Mouse (Mus musculus) retina, postnatal 7 days (tissue): ENCODE results near the gene Ctla4.

ENCODE experiments used
- DNase-seq: peaks from one replicate; pipeline ENCODE4 v3.0.0-alpha.2; 2012; ENCODE audit warnings: low read depth, low spot score

Ctla4 gene

DNA sequence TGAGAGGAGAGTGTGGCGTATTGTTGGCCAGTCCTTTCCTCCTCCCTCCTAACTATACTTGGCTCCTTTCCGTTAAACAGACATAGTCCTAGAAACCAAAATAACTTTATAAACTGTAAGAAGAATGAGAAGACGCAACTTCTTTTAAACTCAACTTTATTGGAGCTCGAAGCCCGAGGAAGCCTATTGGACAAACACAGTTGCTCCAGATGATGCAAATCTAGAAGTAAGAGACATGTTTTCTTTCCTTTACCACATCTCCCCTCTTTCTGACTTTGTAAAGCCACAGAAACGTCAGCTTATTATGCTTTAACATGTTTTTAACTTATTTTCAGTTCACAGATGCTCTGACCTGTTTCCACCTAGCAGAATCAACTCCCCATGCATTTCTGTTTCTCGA is at the start of gene Ctla4:
TSS of gene Ctla4 (plus strand) at position 20 of the 400 bp plus-strand sequence.
- no peak for DNase-seq

DNA sequence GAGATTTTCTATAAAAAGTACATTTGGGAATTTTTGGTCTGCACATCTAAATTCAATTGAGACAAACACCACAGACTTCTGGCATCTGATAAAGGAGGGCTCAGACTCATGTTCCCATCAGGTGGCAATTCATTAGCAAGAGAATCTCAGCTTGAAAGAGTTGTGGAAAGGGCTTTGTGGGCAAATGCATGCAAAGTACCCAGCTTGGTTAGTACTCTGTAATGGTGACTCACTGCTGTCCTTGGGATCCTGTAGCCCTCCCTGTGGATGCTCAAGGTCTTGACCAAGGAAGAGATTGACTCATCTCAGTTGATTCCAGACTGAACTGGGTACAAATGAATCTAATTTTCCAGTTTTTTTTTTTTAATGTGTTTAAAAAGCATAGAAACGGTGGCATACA is 47.6 kb upstream of the Ctla4 start:
- no peak for DNase-seq

DNA sequence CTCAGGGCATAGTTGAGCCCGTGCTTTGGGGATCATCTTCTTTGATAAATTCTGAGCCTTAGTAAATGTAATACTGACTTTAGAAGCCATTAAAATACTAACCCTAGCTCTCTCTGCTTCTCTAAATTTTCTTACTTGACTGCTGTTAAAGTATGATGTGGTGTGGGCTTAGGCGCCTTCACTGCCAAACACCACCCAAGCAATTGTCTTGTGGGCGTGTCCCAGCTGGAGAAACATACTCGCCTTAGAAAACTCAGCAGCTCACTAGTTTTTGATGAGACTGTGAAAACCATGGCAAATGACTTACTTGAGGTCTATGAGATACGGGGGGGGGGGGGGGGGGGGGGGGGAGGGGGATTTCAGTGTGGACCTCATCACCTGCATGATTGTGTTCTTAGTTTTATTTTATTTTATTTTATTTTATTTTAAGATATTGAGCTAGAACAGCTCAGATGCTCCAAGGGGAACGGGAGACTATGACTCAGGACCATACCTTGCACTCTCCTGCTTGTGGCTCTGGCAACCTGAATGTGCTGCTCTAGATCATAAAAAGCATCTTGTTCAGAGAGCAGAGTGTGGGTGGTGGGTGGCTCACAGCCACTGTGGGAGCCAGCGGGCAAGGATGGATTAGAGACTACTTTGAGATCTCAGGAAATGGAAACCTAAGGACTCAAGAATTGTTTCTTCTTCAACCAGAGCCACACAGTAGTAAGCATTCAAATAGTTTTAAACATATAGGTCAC is 41.3 kb upstream of the Ctla4 start:
- DNase-seq: no peak

DNA sequence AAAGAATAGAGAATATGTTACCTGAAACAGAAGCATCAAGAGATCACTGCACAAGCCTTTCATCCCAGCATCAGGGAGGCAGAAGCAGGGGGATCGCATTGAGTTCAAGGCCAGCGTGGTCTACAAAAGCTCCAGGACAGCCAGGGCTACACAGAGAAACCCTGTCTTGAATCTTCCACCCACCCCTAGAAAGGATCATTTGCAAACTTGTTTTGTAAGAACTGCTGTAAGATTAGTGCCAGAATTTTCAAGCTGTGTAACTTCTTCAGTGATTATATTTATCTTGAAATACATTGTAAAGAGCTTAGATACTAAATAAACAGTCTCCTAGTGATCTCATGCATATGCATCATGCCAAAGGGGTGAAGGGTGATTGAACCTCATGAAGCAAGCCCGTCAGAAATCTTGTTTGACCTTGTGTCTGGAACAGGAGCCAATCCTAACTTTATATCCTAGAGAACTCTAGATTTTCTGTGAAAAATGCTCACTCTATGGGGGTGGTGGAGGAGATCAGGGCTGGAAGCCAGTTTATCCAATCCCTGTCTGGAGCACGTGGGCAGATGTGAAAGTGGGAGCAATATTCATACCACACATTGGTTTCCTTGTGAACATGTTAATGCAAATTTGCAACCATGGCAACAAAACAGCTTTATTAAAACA is 40.1 kb upstream of the Ctla4 start:
- no peak for DNase-seq

DNA sequence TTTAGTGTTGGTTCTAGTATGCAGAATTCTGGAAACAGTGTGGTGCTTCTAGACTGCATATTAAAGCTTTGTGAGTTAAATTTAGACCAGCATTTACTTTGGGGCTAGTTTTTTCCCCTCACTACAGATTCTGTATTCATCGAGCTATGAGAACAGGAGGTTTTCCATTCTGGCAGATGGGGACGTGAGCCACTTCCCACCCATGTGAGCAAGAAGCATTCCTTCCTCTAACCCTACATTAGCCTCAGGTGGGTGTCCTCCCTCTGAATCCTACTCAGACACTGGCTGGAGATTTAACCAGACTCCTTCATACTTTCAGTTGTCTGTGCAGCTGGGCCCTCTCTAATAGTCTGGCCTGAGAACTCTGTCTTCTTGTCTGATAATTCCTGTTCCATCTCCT is 37.7 kb upstream of the Ctla4 start:
- no peak for DNase-seq

DNA sequence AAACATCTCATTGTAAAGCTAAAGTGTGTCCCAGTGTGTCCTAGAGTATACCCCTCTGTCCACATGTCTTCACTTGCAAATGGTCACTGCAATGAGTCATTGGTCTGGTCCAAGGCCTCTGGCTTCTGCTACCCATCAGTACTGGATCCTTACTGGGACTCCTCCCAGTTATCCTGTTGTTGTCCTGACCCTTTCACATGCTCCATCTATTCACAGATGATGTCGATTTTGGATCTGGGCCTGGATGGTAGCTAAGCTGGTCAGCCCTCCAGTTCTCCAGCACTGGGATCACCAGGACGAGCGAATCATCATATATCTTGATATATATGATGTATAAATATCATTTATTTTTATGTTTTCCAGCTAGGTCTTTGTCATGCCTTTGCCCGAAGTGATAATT is 37.0 kb upstream of the Ctla4 start:
- no peak for DNase-seq

DNA sequence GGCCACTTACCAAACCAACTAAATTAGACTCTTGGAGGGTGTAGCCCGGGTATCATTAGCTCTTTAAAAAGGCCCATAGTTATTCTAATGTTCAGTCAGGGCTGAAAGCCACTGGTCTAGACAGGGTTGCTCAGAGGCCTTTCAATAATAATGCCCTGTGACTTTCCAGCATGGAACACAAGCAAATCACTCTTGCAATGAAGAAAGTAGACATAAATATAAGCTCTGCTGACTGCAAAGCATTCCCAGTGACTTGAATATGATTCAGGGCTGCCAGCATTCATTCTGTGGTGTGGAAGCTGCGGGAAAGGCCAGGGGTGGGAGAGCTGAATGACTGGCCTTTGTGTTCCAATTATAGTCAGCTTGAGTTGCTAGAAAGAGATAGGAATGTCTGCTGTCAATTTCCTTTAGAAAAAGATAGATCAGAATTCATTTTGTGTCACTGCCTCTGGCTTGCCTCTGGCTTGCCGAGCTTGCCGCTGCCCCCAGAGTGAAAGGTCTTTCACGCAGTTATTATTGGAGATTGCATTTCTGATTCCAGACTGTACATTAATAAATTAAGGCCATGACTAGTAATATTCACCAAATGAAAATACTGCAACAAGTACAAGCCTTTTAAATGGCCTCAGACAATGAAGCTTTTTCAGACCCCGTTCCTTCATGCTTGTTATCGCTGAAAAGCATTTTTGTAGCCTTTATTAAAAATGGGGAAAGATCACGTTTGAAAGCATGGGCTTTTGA is 35.6 kb upstream of the Ctla4 start:
- DNase-seq: no peak

DNA sequence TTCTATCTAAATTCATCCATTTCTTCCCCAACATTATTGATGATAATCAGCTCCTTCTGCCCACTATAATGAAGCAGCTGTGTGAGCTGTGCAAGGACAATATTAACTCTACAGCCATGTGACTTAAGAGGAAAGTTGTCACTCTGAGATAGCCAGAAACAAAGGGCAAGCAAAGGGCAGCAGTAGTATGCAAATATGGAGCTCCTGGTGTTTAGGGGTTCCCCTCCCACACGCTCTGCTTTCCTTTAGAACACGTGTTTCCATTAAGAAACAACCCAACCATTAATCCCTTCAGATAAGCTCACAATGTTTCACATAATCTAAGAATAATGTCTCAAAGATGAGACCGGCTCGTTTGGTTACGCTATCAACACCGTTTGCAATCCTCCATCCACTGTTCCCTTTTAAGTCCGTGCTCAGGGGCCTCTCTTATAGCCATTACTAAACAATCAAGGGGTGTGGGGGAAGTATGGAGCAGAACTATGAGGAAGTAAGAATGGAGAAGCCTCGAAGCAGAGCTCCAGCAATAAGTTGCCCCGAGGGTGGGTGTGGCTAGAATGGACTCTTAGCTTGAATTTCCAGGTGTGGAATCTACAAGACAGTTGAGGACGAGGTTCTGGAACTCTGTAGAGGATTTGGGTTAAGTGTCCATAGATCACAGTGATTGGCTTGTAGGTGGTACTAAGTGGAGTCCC is 34.6 kb upstream of the Ctla4 start:
- no peak for DNase-seq

DNA sequence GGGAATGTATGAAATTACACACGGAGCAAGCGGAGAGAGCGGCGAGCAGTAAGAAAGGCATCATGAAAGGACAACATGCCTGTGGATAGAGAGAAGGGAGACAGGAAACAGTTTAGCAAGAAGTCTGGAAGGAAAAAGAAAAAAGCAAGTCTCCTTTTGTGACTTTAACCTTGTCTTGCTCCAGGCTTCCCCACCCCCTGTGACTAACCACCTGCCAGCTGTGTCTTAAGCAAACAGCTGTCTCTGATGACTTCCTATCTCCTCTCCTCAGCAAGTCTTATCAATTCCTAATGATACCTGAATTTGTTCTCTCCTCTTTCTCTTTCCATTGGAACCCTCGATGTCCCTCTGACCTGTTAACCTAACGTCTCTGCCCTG is 34.0 kb upstream of the Ctla4 start:
- DNase-seq: no peak

DNA sequence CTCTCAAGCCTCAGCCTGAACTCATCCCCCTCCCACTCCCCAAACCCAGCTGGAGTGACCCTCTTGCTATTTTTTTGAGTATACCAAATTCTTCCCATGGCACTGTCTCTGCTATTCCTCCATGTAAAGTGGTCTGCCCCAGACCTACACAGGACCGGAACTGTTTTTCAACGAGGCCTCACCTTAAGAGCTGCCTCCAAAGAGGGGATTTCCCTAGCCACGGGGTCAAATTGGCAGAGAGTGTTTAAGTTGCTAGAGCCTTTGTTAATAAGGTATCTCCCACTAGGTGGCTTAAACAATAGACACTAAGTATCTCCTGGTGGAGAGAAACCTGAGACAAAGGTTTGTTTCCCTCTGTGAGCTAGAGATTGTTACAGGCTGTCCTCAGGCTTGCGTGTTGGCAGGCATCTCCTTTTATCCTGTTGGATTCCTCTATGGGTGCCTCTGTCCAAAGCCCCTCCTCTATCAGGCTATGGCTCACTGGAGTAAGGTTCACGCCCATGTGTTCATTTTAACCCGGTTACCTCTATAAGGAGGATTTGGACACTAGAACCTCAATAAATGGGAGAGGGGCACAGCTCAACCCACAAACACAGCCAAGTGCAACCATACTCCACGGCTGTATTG is 33.4 kb upstream of the Ctla4 start:
- DNase-seq: no peak

DNA sequence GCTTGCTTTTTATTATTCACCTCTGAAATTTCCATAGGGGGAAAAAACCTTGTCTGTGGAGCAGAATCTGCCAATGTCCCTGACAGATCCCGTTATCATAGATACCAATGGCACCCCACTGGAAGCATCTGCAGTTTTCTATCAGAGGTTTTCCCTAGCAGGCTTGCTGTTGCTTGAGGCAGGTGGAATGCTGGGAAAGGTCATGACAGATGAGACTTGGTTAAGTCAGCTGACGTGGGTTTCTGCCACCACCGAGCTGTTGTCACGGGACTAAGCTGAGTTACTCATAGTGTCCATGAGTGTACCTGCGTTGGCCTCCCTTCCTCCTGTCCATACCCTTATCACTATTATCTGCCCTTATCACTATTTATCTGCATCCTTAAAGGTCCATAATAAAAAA is 32.8 kb upstream of the Ctla4 start:
- no peak for DNase-seq

DNA sequence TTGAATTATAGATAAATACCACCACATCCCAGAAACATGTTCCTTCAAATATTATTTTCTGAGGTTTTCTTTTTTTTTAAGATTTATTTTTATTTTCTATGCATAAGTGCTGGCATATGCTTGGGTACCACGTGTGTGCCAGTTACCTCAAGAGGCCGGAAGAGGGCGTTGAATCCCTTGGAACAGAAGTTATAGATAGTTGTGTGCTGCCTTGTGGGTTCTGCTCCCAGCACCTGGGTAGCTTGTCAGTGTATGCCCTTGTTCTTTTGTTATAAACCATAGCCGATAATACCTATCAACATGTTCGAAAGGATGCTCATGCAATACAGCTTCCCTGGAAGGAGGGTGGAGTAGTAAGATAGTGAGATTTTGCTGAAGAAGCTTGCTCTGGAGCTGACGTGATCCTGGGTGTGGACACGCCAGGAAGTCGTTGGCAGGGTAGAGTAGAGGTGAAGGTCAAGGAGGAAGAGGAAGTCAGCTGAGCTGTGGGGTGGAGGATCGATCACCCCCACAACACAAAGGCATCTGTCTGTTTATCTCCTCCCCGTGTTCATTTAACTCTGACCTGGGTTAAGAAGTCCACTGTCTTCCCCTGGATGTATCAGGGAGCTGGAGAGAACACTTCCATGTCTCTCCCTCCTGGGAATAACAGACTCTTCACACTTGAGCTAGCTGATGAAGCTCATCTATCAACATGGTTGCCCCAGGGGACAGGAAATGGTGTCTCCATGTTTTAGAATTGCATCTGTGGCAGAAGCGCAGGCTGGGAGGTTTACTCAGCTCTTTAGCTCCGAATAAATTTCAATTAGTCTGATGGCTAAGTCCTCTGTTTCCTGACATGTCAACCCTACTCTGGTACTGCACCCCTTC is 29.2 kb upstream of the Ctla4 start:
- DNase-seq: no peak

DNA sequence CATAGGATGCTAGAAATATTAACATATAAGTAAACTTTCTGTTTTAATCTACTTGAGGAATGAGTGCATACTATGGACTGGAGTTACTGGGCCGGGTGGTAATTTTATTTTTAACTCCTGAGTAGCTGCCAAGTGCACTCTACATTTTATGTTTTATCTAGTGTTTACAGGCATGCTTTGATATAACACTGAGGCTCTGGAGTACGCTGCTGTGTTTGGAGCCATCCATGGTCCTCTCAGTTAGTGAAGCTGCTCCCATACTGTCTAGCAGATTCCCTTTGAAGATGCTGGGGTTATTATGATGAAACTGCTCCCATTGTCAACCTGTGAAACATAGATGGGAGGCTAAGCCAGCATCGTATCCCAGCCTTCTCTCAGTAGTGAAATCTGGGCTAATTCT is 27.6 kb upstream of the Ctla4 start:
- no peak for DNase-seq

DNA sequence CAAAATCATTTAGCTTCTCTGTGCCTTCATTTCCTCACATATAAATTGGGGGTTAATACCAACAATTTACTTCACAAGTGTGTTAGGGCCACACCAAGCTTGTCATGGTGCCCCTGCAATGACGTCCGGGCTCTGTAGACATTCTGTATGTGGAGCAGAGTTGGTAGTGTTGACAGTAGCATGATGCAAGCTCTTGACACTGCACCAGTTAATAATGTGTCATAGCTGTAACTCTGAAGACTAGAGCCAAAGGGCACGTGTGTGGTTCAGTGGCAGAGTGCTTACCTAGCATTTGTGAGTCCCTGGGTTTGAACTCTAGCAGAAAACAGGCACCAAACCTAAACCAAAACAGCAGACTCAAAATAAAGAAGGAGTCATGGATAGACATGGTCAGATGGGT is 27.0 kb upstream of the Ctla4 start:
- DNase-seq: no peak

DNA sequence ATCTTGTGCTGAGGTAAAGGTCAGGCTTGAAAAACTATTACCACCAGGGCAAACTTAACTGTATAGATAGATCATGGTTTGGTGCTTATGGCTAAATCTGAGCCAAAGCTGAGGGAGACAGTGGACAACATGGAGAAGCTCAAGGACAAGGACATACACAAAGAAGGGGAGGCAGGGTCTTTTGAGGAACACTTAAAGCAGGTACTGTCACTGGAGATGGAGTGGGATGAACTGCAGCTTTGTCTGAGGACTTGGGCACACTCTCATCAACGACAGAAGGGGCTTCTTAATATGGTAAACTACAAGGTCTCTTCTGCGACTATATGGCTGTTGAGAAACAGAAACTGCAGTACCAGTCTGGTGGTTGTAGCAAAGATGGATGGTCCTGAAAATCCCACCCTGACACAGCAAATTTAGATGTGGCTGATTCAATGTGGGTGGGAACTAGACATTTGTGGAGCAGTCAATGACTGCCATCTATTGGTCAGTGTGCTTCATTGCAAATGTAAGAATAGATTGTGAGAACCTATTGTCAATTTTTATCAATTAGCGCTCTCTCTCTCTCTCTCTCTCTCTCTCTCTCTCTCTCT is 26.3 kb upstream of the Ctla4 start:
- DNase-seq: peak; percentile 61

DNA sequence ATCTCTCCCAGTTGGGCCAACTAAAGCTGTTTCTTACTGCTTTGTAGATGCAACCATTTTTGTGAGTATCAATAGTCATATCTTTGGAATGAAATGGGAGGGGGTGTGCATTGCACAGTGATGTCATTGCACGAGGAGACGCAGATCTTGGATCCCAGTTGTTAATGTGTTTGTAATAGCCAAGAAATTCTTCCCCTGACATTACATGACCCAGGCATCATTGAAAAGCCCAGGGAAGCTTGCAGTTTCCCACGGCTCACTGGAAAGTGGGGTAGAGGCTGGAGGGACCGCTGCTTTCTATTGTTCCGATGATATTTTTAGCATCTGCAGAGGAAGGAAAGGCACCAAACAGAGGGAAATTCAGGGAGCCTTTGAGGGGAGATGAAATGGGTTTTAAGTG is 25.8 kb upstream of the Ctla4 start:
- DNase-seq: no peak

DNA sequence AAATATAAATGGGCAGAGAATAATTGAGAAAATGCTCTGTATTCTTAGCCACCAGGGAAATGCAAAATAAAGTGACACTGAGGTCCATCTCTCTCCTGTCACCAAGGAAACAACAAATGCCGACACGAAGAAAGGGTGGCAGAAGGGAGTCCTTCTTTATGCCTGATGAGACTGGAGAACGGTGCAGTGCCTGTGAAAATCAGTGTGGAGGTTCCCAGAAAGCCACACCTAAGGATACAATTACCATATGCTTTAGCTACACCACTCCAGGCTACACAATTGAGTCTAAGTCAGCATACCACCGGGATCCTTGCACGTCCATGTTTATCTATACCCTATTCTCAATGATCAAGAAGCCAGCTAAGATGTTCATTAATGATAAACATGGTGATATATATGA is 25.4 kb upstream of the Ctla4 start:
- DNase-seq: no peak

DNA sequence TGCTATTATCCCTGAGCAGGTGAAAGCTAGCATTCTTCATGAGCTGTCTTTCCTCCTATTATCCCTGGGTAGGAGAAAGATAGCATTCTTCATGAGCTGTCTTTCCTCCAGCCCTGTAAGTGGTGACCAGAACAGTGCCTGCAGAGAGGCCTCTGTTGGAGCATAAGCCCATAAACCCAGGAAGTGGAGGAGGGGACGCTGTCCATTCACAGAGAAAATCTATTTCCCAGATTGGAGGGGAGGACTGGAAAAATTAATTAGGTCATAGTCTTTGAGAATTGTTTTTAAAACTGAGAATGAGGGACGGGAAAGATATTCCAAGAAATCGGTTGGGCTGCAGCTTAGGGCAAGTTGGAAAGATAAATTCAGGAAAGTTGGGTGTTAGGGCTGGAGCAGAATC is 24.3 kb upstream of the Ctla4 start:
- no peak for DNase-seq

DNA sequence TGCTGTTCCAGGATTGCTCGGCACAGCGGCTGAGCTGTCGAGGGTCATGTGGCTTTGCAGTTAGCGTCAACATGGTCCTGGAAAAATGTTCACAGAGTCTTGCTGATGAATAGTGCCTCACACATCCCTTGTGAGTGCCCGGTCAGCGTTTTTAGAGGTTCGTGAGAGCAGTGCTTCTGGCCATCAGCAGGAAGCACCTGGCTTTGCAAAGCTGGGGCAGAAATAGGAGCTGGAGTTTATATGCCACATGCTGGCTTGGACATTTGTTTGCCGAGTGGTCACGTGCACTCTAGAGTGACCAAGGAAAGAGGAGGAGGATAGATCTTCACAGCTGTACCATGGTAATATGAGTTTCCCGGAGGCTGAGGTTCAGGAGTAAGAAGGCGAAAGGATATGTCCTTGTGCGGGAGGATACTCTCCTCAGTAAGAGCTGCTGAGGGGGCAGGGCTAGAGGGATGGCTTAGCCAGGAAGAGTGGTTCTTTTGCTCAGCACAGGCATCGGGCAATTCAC is 23.8 kb upstream of the Ctla4 start:
- no peak for DNase-seq

DNA sequence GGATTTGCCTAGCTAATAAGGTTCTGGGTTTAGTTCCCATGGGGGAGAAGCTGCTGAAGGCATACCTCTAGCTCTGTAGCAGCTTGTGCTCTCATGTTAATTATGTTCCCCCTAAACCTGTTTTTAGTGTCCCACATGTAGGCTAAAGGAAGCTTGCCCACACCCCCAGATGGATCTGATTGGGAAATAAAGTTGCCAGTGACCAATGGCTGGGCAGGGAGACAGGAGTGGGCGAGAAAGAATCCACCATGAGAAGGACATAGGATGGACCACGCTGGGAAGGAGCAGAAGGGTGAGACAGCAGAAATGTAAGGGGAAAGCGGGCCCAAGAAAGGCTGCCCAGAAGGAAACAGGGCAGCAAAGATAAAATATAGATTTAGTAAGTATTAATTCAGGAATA is 23.1 kb upstream of the Ctla4 start:
- DNase-seq: no peak
